Mouse (Mus musculus): ENCODE data around the gene Tmem132d.

The Tmem132d gene

GRCm38 (mm10) chr5:128432916-128433315 lies at the start of gene Tmem132d:
Tmem132d (minus strand) TSS chr5:128433077.
- no peak for DNase-seq

GRCm38 (mm10) chr5:128480816-128481215 lies 47.9 kb upstream of the Tmem132d start:
- no peak for DNase-seq

- DNase-seq, result no peak
These were observed 42.5 kb upstream of the Tmem132d start for GRCm38 (mm10) chr5:128475372-128475771.

- no peak for DNase-seq
These were observed 36.9 kb upstream of the Tmem132d start for GRCm38 (mm10) chr5:128469812-128470211.

GRCm38 (mm10) chr5:128464514-128464913 lies 31.6 kb upstream of the Tmem132d start:
- DNase-seq, result no peak

GRCm38 (mm10) chr5:128460605-128461004 lies 27.7 kb upstream of the Tmem132d start:
- DNase-seq, result no peak

- DNase-seq, result no peak
These were observed 22.9 kb upstream of the Tmem132d start for GRCm38 (mm10) chr5:128455732-128456131.

- no peak for DNase-seq
These were observed 19.3 kb upstream of the Tmem132d start for GRCm38 (mm10) chr5:128452196-128452595.

GRCm38 (mm10) chr5:128450808-128451207 lies 17.9 kb upstream of the Tmem132d start:
- no peak for DNase-seq

GRCm38 (mm10) chr5:128444876-128445275 lies 12.0 kb upstream of the Tmem132d start:
- no peak for DNase-seq

GRCm38 (mm10) chr5:128443848-128444247 lies 11.0 kb upstream of the Tmem132d start:
- DNase-seq, result no peak

- no peak for DNase-seq
These were observed 8.2 kb upstream of the Tmem132d start for GRCm38 (mm10) chr5:128441121-128441520.

GRCm38 (mm10) chr5:128439828-128440227 lies 7.0 kb upstream of the Tmem132d start:
- DNase-seq, result peak; percentile 69

GRCm38 (mm10) chr5:128438078-128438477 lies 5.2 kb upstream of the Tmem132d start:
- DNase-seq, result no peak

GRCm38 (mm10) chr5:128436909-128437308 lies 4.0 kb upstream of the Tmem132d start:
- peak; percentile 6 for DNase-seq

GRCm38 (mm10) chr5:128435683-128436082 lies 2.8 kb upstream of the Tmem132d start:
- DNase-seq, result no peak

- DNase-seq, result no peak
These were observed 909 bp upstream of the Tmem132d start for GRCm38 (mm10) chr5:128433786-128434185.

GRCm38 (mm10) chr5:128432422-128432821 lies 455 bp downstream of the Tmem132d start:
- no peak for DNase-seq

- no peak for DNase-seq
These were observed 8.2 kb downstream of the Tmem132d start for GRCm38 (mm10) chr5:128424636-128425035.

GRCm38 (mm10) chr5:128424213-128424612 lies 8.7 kb downstream of the Tmem132d start:
- DNase-seq, result no peak

- no peak for DNase-seq
These were observed 10.8 kb downstream of the Tmem132d start for GRCm38 (mm10) chr5:128422090-128422489.

GRCm38 (mm10) chr5:128418149-128418710 lies 14.6 kb downstream of the Tmem132d start:
- no peak for DNase-seq

- no peak for DNase-seq
These were observed 18.8 kb downstream of the Tmem132d start for GRCm38 (mm10) chr5:128414056-128414455.

GRCm38 (mm10) chr5:128412306-128412705 lies 20.6 kb downstream of the Tmem132d start:
- DNase-seq, result no peak

- DNase-seq, result no peak
These were observed 25.3 kb downstream of the Tmem132d start for GRCm38 (mm10) chr5:128407546-128407945.

Measured in kidney, adult 18-20 months (tissue).